Mouse (Mus musculus) urinary bladder, postnatal 14 days (tissue): ENCODE results near the gene Rcan2.

Experiments used
- DNase-seq: peaks from one replicate; pipeline ENCODE4 v3.0.0; 2021; ENCODE audit warnings: low spot score

Rcan2 gene

DNA sequence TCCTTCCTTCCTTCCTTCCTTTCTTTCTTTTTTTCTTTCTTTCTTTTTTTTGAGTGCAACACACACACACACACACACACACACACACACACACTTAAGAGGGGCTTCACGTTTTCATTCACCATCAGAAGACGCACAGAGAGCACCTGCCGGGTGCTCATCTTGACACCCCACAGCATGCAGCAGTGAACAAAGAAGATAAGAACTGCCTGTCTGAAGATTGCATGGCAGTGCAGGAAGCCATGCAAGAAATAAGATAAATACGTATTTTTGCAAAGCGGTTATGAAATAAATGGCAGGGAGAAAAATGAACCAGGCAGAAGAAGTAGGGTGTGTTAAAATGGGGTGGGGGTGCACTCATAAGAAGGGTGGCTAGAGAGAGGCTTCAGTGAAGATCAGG lies 116.0 kb downstream of the Rcan2 start:
- DNase-seq = no peak

DNA sequence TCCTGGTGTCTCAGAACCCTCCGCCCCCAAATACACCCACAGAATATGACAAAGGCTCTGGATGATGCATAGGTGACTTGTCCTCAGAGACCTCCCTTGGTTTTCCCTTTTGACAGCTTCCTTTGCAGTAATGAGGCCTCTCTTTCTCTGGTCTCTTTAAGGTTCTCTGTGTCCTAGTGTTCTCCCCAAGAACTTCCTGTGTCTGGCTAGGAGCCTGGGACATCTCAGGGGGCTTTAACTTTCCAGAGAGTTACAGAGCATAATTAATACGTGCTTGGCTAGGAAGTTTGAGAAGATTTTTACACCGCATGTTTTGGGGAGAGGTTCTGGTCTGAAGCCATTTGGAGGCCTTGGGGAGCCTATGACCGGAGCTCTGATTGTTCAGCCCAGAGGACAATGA lies 128.7 kb downstream of the Rcan2 start:
- DNase-seq = no peak

GRCm38 (mm10) chr17:43931731-43932130 lies 130.6 kb downstream of the Rcan2 start:
- DNase-seq = no peak

- DNase-seq = no peak
Measured at GRCm38 (mm10) chr17:43934056-43934455, 132.9 kb downstream of the Rcan2 start.

DNA sequence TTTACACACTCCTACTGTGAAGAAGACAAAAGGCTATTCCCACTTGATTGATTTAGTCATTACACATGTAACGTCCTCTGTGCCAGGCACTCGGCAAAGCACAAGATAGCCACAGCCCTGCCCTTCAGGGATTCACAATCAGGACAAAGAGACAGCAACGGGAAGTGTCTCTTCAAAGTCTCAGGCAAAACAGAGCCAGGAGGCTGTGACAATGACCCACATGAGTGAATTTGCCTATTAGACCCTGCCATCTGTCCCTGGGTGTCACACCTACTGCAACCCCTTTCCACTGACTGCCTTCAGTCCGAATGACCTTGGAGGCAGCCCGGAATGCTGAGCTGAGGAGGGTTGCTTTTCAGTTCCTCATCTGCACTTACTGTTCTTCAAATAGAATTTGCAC lies 151.1 kb downstream of the Rcan2 start:
- DNase-seq = no peak

- no peak for DNase-seq
Measured at GRCm38 (mm10) chr17:43952661-43953534, 151.7 kb downstream of the Rcan2 start.

DNA sequence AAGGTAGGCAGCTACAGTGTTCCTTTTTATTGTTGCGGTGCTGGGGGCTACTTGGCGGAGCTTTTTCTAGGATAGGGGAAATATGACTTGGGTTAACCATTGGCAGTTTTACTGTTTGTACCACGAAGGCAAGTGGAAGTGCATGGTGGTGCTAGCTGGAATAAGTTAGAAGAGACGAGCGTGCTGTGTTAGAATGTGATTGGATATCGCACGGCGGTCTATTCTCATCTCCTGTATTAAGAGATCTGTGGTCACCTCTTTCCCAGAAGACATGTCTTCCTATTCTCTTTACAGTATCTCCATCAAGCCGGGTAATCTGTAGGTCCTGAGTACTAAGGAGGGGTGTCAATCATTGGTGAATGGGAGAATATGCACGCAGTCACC lies 152.4 kb downstream of the Rcan2 start:
- no peak for DNase-seq

GRCm38 (mm10) chr17:43959797-43960196 lies 158.6 kb downstream of the Rcan2 start:
- DNase-seq = no peak

DNA sequence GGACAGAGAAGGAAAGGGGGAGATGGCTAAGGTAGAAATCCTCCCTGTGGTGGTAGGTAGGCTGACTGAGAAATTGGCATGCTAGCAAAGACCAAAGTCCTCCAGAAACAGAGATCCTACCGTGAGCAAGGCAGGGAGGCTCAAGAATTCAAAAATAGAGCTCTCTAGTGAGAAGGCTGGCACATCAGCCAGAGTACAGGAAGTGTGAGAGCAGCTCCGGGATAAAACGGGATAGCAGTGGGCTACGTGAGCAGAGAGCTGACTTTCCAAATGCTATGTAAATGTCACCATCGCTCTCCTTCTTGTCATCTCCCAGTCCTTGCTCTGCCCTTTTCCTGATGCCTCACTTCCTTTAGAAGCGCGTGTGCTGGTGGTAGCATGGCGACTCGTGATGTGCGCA lies 168.8 kb downstream of the Rcan2 start:
- DNase-seq = no peak

- no peak for DNase-seq
Measured at GRCm38 (mm10) chr17:43977572-43977971, 176.4 kb downstream of the Rcan2 start.

DNA sequence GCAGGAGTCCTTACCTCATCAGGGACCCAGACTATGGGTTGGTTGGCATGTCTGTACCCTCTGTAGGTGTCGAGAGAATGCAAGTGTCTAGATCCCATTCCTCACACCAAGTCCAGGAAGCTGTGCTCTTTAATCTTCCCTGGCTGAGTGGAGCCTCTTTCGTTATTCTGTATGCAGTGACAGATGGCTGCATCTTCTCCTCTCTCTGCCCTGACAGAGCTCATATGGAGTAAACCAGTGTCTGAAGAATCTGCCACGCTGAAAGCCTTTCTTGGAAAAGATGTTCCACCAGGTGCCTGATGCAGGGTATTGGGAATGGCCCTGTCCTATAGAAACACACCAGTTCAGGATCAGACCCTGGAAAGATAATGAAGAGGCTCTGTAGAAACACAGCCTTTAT lies 178.8 kb downstream of the Rcan2 start:
- DNase-seq = no peak

DNA sequence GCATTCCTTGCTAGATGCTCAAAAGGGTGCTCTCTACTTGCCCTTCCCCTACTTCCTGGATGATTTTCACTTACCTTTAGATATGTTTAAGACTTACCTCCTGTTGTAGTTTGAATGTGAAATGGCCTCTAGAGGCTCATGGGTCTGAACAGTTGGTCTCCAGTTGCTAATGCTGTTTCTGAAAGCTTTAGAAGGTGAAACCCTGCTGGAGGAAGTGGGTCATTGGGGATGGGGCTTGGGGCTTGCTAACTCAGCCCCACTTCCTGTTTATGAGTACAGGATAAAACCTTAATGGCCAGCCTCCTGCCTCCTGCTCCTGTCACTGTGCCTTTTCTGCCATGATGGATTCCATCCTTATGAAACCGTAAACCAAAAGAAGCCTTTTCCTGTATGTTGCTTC lies 181.4 kb downstream of the Rcan2 start:
- DNase-seq = no peak

DNA sequence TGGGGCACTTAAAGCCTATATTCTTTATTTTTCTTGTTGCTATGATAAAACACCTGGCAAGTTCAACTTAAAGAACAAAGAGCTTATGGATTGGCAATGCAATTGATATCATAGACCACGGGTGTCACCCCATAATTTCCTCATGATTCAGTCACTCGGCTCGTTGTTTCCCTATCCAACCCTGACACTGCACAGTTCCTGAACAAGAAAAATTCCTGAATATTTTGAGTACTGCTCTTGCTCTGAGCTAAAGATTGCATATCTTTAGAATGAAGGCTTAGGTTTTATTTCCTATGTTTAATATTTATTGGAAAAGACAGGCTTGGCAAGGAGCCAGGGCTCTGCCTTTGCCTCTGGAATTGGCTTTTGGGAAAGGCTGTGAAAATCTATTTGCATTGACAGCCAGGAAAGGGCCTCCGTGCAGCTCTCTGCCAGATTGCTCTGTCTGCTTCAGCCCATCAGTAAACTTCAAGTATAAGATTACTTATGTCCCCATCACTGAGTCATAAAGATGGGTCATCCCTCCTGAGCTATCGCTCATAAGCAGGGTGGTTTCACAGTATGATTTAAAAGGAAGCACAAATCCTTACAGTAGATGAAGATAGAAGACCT lies 188.3 kb downstream of the Rcan2 start:
- no peak for DNase-seq

DNA sequence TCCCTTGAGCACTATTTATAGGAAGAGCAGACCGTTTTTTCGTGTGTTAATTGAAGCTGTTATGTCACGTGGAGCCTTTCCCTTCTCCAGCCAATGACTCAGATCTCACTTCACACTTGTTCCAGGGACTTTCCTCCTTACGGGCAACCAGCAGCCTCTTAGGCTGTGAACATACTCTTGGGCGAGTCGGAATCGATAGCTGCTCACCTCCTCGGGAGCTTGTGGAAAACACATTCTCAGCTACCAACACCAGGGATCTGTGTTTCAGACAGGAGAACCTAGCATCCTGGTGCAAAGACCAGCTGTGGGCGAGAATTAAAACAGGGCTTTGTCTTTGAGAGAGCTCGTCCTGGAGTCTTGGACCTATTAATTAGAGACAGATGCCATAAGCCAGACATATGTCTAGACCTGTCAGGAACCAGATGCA lies 189.8 kb downstream of the Rcan2 start:
- no peak for DNase-seq

DNA sequence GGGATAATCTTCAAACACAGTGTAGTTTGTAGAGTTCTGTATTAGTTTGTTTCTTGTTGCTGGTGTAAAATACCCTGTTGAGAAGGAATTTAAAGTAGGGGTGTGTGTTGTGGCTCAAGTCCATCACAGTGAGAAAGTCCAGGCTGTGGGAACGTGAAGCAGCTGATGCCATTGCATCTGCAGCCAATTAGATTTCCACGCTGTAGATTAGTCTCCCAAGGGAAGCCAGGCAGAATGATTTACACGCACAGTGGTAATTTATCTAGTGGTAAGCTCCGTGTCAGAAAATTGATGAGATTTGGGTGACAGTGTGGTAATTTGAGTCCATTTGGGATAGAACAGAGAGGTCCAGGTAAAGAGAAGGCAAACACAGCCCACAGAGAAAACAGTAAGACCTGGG lies 192.9 kb downstream of the Rcan2 start:
- no peak for DNase-seq

DNA sequence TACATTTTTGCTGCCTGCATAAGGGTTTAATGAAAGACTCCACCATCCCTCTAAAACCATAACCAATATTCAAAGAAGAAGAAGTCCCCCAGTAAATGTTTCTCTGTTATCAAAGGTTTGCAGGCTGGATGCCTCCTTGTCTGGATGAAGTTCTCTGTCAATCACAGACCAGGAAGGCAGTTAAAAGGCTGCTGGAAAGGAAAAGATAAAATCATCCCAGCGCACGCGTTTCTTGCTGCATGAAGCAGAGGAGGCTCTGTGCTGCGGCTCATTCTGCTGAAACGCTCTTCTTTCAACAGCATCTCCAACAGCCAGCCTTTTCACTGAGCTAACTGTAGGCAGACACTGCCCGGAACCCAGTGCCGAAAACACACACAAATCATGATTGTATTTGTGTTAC lies 196.4 kb downstream of the Rcan2 start:
- no peak for DNase-seq

- DNase-seq = no peak
Measured at GRCm38 (mm10) chr17:43998095-43998494, 196.9 kb downstream of the Rcan2 start.

- no peak for DNase-seq
Measured at GRCm38 (mm10) chr17:44004401-44004800, 203.2 kb downstream of the Rcan2 start.

GRCm38 (mm10) chr17:44007411-44007810 lies 206.3 kb downstream of the Rcan2 start:
- DNase-seq = no peak

- DNase-seq = no peak
Measured at GRCm38 (mm10) chr17:44011917-44012316, 210.8 kb downstream of the Rcan2 start.

GRCm38 (mm10) chr17:44013756-44014510 lies 212.8 kb downstream of the Rcan2 start:
- no peak for DNase-seq

DNA sequence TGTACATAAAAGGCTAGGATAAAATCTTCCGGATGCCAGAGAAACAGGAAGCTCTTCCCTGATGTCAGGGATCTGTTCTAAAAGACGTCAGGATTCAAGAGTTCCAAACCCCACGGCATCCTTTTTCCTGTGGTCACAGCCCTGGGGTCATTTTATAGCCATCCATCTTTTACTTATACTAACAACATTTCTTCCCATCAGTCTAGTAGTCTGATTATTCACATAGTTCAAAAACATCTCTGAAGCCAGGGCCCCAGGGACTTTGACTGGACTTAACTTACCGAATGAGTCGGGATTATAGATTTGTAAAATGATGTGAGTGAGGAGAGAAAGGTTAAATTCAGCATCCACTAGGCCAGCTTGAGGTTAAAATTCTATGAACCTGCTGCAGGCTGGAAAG lies 215.2 kb downstream of the Rcan2 start:
- DNase-seq = no peak

DNA sequence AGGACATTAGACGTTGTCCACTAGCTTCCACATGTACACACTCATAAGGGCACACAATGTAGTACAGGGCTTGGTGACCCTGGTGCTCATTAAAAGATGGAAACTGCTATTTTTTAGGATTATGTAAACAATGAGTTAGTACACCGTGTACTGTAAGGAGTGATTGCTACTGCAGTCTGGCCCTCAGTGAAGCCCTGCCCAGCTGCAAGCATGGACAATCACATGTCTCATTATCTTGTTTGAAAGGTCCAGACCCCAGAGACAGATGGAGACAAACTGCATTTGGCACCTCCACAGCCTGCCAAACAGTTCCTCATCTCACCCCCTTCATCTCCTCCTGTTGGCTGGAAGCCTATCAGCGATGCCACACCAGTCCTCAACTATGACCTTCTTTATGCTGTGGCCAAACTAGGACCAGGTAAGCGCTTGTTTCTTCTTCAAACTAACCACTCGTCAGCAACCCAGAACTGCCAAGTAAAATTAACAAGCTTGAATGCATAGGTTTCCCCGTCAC lies 219.6 kb downstream of the Rcan2 start:
- DNase-seq = no peak
